Mouse (Mus musculus) right cerebral cortex, adult 2 months (tissue): ENCODE results near the gene Gm20823.
"Not testable (repeated sequence)": the region's sequence is repeated elsewhere in the genome, so short reads cannot be mapped to it uniquely, and the experiment has no call there.

ENCODE experiments used
- DNase-seq, 2 experiments: peaks; one replicate each; pipeline ENCODE4 v3.0.0; 2021 to 2022; ENCODE audit warnings: low spot score in 2 of 2

Gene Gm20823

GRCm38 (mm10) chrY:62464745-62465144 is at the start of gene Gm20823:
TSS of gene Gm20823 (minus strand) at chrY:62464845.
- DNase-seq: not testable (repeated sequence)
